Mouse (Mus musculus): Measurements from ENCODE around the gene Tango6. TPM values are rescaled to one million over a fixed set of nuclear protein-coding genes. Genes with fewer than 3 reads are reported as not detected.

Gene Tango6
- polyA plus RNA-seq, 1 experiment from 2014 or later: 10.5 TPM

DNA sequence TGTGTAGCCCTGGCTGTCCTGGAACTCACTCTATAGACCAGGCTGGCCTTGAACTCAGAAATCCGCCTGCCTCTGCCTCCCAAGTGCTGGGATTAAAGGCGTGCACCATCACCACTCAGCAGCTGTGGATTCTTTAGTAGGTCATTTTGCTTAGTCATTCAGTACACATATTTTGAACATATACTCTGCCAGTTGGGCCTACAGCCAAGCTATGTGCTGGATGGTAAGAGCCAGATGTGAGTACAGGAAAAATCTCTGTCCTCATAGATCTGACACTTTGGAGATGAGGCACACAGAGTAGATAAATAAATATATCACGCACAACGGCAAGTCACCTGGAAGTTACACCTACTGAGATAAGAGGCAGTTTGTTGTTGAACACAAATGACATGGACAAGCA lies 129.7 kb downstream of the Tango6 start:
- 85% methylated on average over 4 of the region's 4 CpGs for WGBS
- peaks cover 8% of the 10 kb centered on the region; the same call in 1 of the 2 replicates for H3K36me3 ChIP-seq

DNA sequence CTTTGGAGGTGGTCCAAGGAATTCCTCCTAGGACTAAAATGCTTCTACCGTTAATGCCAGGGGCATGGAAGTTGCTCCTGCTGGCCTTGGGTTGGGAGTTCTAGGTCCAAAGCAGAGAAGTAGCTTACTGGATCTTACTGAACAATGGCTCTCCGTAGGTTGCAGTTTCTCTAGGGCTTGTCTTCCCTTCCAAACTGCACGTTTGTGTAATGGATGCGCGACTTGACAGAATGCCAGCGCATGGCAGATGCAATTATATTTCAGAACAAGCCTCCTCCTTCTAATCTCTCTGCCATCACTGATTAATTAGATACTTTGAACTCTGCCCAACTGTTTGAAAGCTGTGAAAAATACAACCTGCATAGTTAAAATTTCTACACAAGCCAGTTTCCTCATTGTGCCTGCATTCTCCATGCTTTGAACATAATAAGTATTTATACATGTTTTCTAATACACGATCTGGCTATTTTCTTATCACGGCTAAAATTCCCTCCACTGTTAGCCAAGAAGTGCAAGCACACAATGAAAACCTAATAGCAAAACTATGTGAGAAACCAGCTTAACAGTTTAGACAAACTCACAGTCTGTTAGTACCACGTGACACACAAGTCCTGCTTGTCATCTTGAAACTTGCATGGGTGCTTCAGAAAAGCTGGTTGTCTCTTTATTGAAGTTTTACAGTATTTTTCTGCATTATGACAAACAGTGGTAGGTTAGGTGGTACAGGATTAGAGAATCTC lies 133.7 kb downstream of the Tango6 start:
- H3K4me1 ChIP-seq: peaks cover 17% of the 10 kb centered on the region; the same call in 1 of the 2 replicates
- no peak overlapping the region for H3K4me3 ChIP-seq
- DNase-seq (ENCODE audit: low spot score): no peak
- no peaks in the 10 kb centered on the region for H3K9me3 ChIP-seq
- no peaks in the 10 kb centered on the region for H3K27me3 ChIP-seq (ENCODE audit: insufficient read depth, poor library complexity, severe bottlenecking)
- 0 out of 2 replicates have a peak, but pooled peaks cover 5% of the 10 kb centered on the region for H3K36me3 ChIP-seq
- no peak overlapping the region for H3K27ac ChIP-seq
- WGBS: 85% methylated on average over 9 of the region's 9 CpGs

More for the DNA sequence above, 129.7 kb downstream of the Tango6 start:
- Histone ChIP-seq H3K9me3 (no peaks in the 10 kb centered on the region), H3K4me3 (no peak overlapping the region), H3K4me1 (peaks cover 17% of the 10 kb centered on the region), H3K27me3 (ENCODE audit: insufficient read depth, poor library complexity, severe bottlenecking) (no peaks in the 10 kb centered on the region), H3K27ac (no peak overlapping the region)
- no peak for DNase-seq (ENCODE audit: low spot score)

- 68% methylated on average over 4 of the region's 4 CpGs for WGBS
- H3K27me3 ChIP-seq (ENCODE audit: insufficient read depth, poor library complexity, severe bottlenecking): no peaks in the 10 kb centered on the region
- H3K4me1 ChIP-seq: peaks cover 18% of the 10 kb centered on the region; the same call in 1 of the 2 replicates
- no peak overlapping the region for H3K27ac ChIP-seq
- H3K9me3 ChIP-seq: no peaks in the 10 kb centered on the region
- no peak for DNase-seq (ENCODE audit: low spot score)
- H3K36me3 ChIP-seq: 0 out of 2 replicates have a peak, but pooled peaks cover 5% of the 10 kb centered on the region
- no peak overlapping the region for H3K4me3 ChIP-seq
These were observed 134.3 kb downstream of the Tango6 start for GRCm38 (mm10) chr8:106817171-106817545.

- Histone ChIP-seq H3K27ac (no peak overlapping the region), H3K36me3 (peaks cover 9% of the 10 kb centered on the region; the same call in 1 of the 2 replicates), H3K9me3 (no peaks in the 10 kb centered on the region), H3K27me3 (ENCODE audit: insufficient read depth, poor library complexity, severe bottlenecking) (no peaks in the 10 kb centered on the region), H3K4me3 (no peak overlapping the region), H3K4me1 (peaks cover 18% of the 10 kb centered on the region; the same call in 1 of the 2 replicates)
- WGBS: 88% methylated on average over 17 of the region's 17 CpGs
- DNase-seq (ENCODE audit: low spot score): no peak
These were observed 136.0 kb downstream of the Tango6 start for GRCm38 (mm10) chr8:106818626-106819515.

DNA sequence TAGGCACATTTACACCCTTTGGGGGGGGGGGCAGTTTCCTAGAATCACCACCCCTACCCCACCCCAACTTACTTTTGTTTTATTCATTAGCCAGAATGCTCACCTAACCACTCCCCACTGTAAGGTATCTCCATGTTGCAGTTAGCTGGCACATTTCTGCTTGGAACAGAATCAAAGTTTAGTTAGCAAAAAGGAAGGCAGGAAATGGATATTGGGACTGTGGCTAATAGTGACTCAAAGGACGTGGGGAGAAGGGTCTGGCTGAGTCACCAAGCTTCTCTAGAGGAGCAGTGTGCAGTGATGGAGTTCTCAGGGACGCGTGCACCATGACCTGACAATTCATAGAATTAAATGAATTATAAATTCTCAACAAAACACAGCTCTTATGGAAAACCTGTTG lies 136.7 kb downstream of the Tango6 start:
- Histone ChIP-seq H3K27me3 (ENCODE audit: insufficient read depth, poor library complexity, severe bottlenecking) (no peaks in the 10 kb centered on the region), H3K9me3 (no peaks in the 10 kb centered on the region), H3K4me1 (peaks cover 18% of the 10 kb centered on the region; the same call in 1 of the 2 replicates), H3K27ac (no peak overlapping the region), H3K36me3 (peaks cover 9% of the 10 kb centered on the region; the same call in 1 of the 2 replicates), H3K4me3 (no peak overlapping the region)
- 84% methylated on average over 3 of the region's 3 CpGs for WGBS
- DNase-seq (ENCODE audit: low spot score): no peak

DNA sequence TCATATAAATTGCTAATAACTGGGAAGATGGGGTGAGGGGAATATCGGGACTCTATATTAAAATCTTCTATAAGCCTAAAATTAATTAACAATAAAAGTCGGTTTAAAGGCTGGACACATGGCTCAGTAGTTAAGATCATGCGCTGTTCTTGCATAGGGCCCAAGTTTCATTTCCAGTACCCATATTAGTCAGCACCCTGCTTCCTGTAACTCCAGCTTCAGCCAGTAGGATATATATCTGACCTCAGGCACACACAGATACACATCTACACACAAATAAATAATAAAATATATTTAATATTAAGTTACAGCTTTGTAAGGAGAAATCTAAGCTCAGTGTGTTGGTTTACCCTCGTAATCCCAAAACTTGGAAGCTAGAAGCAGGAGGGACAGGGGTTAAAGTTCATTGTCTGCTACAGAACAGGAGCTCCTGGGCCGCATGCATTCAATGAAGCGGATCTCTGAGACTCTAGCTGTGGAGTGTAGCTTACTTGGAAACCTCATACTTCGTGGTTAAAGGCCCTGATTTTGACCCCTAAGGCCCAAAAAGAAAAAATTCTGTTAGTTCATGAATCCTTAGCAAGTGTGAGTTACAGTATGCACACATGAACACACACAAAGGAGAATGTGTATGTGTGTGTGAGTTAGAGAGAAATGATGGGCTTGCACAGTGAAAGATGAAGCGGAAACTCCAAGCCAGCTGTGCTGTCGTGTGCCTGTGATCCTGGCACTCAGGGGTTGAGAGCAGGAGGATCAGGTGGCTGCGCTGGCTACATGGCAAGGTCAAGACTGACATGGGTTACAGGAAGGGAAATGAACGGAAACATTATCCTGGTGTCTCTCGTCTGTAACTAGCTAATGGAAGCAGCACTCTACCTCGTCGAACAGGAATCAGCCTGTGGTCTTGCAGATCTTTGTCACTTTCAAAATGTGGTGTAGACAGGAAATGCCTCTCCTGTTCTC lies 138.0 kb downstream of the Tango6 start:
- H3K4me3 ChIP-seq: no peak overlapping the region

DNA sequence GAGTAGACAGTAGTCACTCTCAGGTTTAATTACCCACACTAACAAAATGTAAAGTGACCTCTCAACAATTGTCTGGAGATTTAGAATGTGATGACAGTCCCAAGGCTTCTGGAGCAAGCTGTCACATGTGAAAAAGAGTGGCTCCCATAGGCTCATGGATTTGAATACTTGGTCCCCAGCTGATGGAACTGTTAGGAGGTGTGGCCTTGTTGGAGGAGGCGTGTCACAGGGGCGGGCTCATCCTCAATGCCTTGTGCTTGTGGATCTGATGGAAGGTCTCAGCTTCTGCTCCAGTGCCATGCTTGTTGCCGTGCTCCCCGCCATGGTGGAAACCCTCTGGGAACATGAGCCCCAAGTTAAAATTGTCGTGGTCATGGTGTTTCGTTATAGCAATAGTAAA lies 146.1 kb downstream of the Tango6 start:
- DNase-seq (ENCODE audit: low spot score): no peak
- Histone ChIP-seq H3K36me3 (no peaks in the 10 kb centered on the region; the same call in 1 of the 2 replicates), H3K4me1 (no peaks in the 10 kb centered on the region), H3K9me3 (no peaks in the 10 kb centered on the region), H3K27ac (no peak overlapping the region), H3K4me3 (no peak overlapping the region), H3K27me3 (ENCODE audit: insufficient read depth, poor library complexity, severe bottlenecking) (no peaks in the 10 kb centered on the region)
- WGBS: 81% methylated on average over 6 of the region's 6 CpGs

More for the DNA sequence above, 138.0 kb downstream of the Tango6 start:
- no peaks in the 10 kb centered on the region for H3K27me3 ChIP-seq (ENCODE audit: insufficient read depth, poor library complexity, severe bottlenecking)
- 0 out of 2 replicates have a peak overlapping the region, but pooled peaks have one; percentile 13 for H3K27ac ChIP-seq
- peaks cover 18% of the 10 kb centered on the region; the same call in 1 of the 2 replicates for H3K4me1 ChIP-seq
- 73% methylated on average over 14 of the region's 14 CpGs for WGBS
- no peaks in the 10 kb centered on the region for H3K9me3 ChIP-seq
- peaks cover 9% of the 10 kb centered on the region; the same call in 1 of the 2 replicates for H3K36me3 ChIP-seq
- no peak for DNase-seq (ENCODE audit: low spot score)

- H3K36me3 ChIP-seq: no peaks in the 10 kb centered on the region; the same call in 1 of the 2 replicates
- DNase-seq (ENCODE audit: low spot score): no peak
- H3K9me3 ChIP-seq: no peaks in the 10 kb centered on the region
- no peak overlapping the region for H3K27ac ChIP-seq
- H3K4me1 ChIP-seq: no peaks in the 10 kb centered on the region; the same call in 1 of the 2 replicates
- H3K27me3 ChIP-seq (ENCODE audit: insufficient read depth, poor library complexity, severe bottlenecking): no peaks in the 10 kb centered on the region
- no peak overlapping the region for H3K4me3 ChIP-seq
- WGBS: 86% methylated on average over 5 of the region's 5 CpGs
These were observed 146.7 kb downstream of the Tango6 start for GRCm38 (mm10) chr8:106829526-106830045.

GRCm38 (mm10) chr8:106834899-106835298 lies 152.0 kb downstream of the Tango6 start:
- 17% methylated on average over 1 of the region's 1 CpGs for WGBS
- Histone ChIP-seq H3K27me3 (ENCODE audit: insufficient read depth, poor library complexity, severe bottlenecking) (no peaks in the 10 kb centered on the region), H3K27ac (peak overlapping the region; percentile 63; the same call in 1 of the 2 replicates)

DNA sequence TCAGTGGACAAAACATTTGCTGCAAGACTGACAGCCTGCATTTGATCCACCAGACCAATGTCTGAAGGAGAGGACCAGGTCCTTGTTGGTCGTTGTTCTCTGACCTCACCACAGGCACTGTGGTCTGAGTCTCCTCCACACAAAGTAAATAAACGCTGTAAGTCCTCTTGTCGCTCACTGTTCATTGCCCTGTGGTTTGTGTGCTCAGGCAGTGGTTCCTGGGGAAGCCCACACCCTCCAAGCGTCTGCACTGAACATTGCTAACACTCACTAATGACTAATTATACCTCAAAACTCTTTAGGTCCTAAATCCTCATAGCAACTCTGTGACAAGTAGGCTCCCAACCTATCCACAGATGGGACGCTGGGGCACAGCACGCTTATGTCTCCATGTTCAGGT lies 153.7 kb downstream of the Tango6 start:
- DNase-seq (ENCODE audit: low spot score): no peak
- peaks cover 28% of the 10 kb centered on the region for H3K4me1 ChIP-seq
- 75% methylated on average over 6 of the region's 6 CpGs for WGBS
- H3K27me3 ChIP-seq (ENCODE audit: insufficient read depth, poor library complexity, severe bottlenecking): no peaks in the 10 kb centered on the region
- H3K4me3 ChIP-seq: no peak overlapping the region
- no peaks in the 10 kb centered on the region for H3K36me3 ChIP-seq
- no peaks in the 10 kb centered on the region for H3K9me3 ChIP-seq
- no peak overlapping the region; the same call in 1 of the 2 replicates for H3K27ac ChIP-seq

More at GRCm38 (mm10) chr8:106834899-106835298, 152.0 kb downstream of the Tango6 start:
- DNase-seq (ENCODE audit: low spot score): no peak
- H3K36me3 ChIP-seq: no peaks in the 10 kb centered on the region
- peaks cover 23% of the 10 kb centered on the region for H3K4me1 ChIP-seq
- no peak overlapping the region for H3K4me3 ChIP-seq
- no peaks in the 10 kb centered on the region for H3K9me3 ChIP-seq

DNA sequence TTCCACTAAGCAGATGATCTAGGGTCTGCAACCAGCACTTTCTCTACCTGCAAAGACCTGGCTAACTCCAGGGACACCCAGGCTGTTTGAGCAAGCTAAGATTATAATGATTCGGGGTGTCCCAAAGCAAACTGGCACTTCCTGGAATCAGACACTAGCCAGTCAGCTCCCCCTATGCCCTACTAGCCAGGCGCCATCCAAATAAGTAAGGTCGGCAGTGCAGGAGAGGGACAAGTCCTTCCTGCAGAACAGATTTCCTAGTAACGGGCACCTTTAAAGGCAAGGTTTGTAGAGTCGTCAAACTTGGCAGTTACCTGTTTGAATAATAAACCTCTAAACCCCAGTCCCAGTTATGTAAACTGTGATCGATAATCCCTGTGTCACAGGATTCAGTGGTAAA lies 155.9 kb downstream of the Tango6 start:
- Histone ChIP-seq H3K27ac (peak overlapping the region; percentile 88), H3K9me3 (no peaks in the 10 kb centered on the region), H3K4me3 (peak overlapping the region; percentile 22), H3K4me1 (peaks cover 28% of the 10 kb centered on the region), H3K27me3 (ENCODE audit: insufficient read depth, poor library complexity, severe bottlenecking) (no peaks in the 10 kb centered on the region), H3K36me3 (peaks cover 4% of the 10 kb centered on the region; the same call in 1 of the 2 replicates)
- 69% methylated on average over 6 of the region's 6 CpGs for WGBS
- no peak for DNase-seq (ENCODE audit: low spot score)
